10 mouse cellular contexts compared by ENCODE assay signal in the genomic region with DNA sequence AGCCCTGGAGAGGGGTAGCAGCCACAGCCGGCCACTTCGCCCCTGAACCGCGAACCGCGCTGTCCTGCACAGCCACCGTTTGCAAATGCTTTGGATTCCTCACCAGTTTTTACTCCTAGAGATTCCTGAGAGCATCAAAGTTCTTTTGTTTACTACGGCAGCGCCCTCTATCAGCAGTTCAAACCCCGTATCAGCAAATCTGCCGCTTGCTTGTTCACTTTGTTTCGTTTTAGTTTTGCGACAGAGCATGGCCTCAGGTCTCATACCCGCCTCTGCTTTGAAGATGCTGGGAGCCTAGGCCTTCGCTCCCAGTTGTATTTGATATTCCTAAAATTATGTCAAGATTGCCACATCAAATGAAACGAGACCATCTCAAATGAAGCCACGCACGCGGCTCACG. TPM values are rescaled to one million over a fixed set of nuclear protein-coding genes. Genes with fewer than 3 reads are reported as not detected.
DNase-seq lines count a peak whose midpoint lies in the region; ATAC-seq lines count a peak whose summit lies in the region.
"Had no signal": no experiment of that assay in that cellular context is flagged by ENCODE, and none has a peak within 500 bp of the region (broad histone marks: within the 10 kb centered on the region; RNA-seq: fewer than 3 reads in every experiment).

No protein-coding gene starts in this region.

- 26% methylated on average over 20 of the region's 20 CpGs for WGBS in liver, embryonic 11.5 days

- no peak for ATAC-seq in liver, embryonic 11.5 days (replicated peaks; ENCODE audit: low FRiP score)
- no peak for ATAC-seq in monocyte, adult 5-6 weeks (replicated peaks; ENCODE audit: insufficient number of reproducible peaks, low FRiP score, low TSS enrichment, poor library complexity, severe bottlenecking)

- H3K4me1 ChIP-seq in liver, embryonic 11.5 days (replicated peaks; ENCODE audit: control insufficient read depth, insufficient read depth, low read length) = 0 out of 2 replicates have a peak, but pooled peaks cover 2% of the 10 kb centered on the region
- H3K4me1 ChIP-seq: neural tube, embryonic 15.5 days had no signal

- no peaks in the 10 kb centered on the region for H3K36me3 ChIP-seq in liver, embryonic 11.5 days (ENCODE audit: control insufficient read depth, insufficient read depth, low read length)
- H3K36me3 ChIP-seq: neural tube, embryonic 15.5 days had no signal

- peak overlapping the region; percentile 56 for H3K4me2 ChIP-seq in liver, embryonic 11.5 days
- H3K4me2 ChIP-seq: neural tube, embryonic 15.5 days had no signal

- peak overlapping the region; percentile 38; the same call in 1 of the 2 replicates for H3K9ac ChIP-seq in liver, embryonic 11.5 days (ENCODE audit: low read depth, low read length)
- H3K9ac ChIP-seq: neural tube, embryonic 15.5 days had no signal

- H3K27ac ChIP-seq in liver, embryonic 11.5 days (ENCODE audit: low read depth, low read length) = no peak overlapping the region
- H3K27ac ChIP-seq: neural tube, embryonic 15.5 days had no signal

- H3K4me3 ChIP-seq in liver, embryonic 11.5 days (ENCODE audit: low read depth, low read length) = peak overlapping the region; percentile 45
- H3K4me3 ChIP-seq: neural tube, embryonic 15.5 days had no signal

- H3K27me3 ChIP-seq in liver, embryonic 11.5 days (replicated peaks; ENCODE audit: control insufficient read depth, insufficient read depth, low read length) = no peaks in the 10 kb centered on the region
- H3K27me3 ChIP-seq: neural tube, embryonic 15.5 days had no signal

- DNase-seq in kidney, postnatal 10 days = peak; percentile 40
- no peak for DNase-seq in kidney, adult 9 months
- DNase-seq in c-Kit-positive CD71-positive TER-119-positive erythroid progenitor cells, embryonic 14.5 days (ENCODE audit: low spot score) = peak; percentile 16
- DNase-seq in liver, embryonic 11.5 days (ENCODE audit: low spot score) = peak; percentile 44
- DNase-seq in testis, postnatal 14 days (ENCODE audit: low spot score) = peak; percentile 24
- no peak for DNase-seq in left cerebral cortex, adult 11 months (ENCODE audit: low spot score)
- no peak for DNase-seq in gastrocnemius, postnatal 25 days

- H3K9me3 ChIP-seq in liver, embryonic 11.5 days (ENCODE audit: control insufficient read depth, low read length) = no peaks in the 10 kb centered on the region
- H3K9me3 ChIP-seq: neural tube, embryonic 15.5 days had no signal

RNA-seq across cellular contexts. Expression of a gene that starts 5.0 kb away (rescaled TPM):
- not detected in 2 replicates for polyA plus RNA-seq in liver, embryonic 11.5 days (2014; fragmentation: Nextera tagmentation; extraction: Ambion mirVana)
- not detected for total RNA-seq in gastrocnemius, postnatal 25 days (2021)
- total RNA-seq in monocyte, adult 5-6 weeks (2017) = not detected in 3 replicates
- total RNA-seq: layer of hippocampus, postnatal 25 days had no signal
- polyA plus RNA-seq: neural tube, embryonic 15.5 days had no signal

Comparison
In these comparisons a context has a peak if more than half of its experiments do, and no peak if none do; other contexts are left out.
1. DNase-seq: peak in kidney, postnatal 10 days (single experiment), c-Kit-positive CD71-positive TER-119-positive erythroid progenitor cells, embryonic 14.5 days (single experiment), liver, embryonic 11.5 days (single experiment) and testis, postnatal 14 days (single experiment); none in kidney, adult 9 months (single experiment), left cerebral cortex, adult 11 months (single experiment) and gastrocnemius, postnatal 25 days (single experiment).